Mouse (Mus musculus) hematopoietic stem cell, adult 5-6 weeks (primary cell): ENCODE measurements at regions not wholly inside any gene's neighbourhood (a gene's known extent, or its start where the extent isn't known, plus 50 kb on each side); places are given as distances from the start of the nearest gene placed in this dataset.

Experiments
- ATAC-seq, 2 experiments: fragments of 125-278 bp in 1 of 2; replicated peaks in 1 of 2; 2 replicates each; pipeline ENCODE4 v1.8.0; 2016 to 2017; ENCODE audit warnings: inconsistent platforms in 2 of 2, mild to moderate bottlenecking in 2 of 2, moderate number of reproducible peaks in 2 of 2, low read depth in 1 of 2, moderate TSS enrichment in 1 of 2; ENCODE audit not compliant: low FRiP score in 2 of 2, poor library complexity in 2 of 2, severe bottlenecking in 2 of 2, insufficient read depth in 1 of 2, low TSS enrichment in 1 of 2

GRCm38 (mm10) chr12:79890887-79891286, 221.9 kb downstream of the Zfp36l1 start:
- ATAC-seq: no peak

GRCm38 (mm10) chr12:79890291-79890690, 222.5 kb downstream of the Zfp36l1 start:
- ATAC-seq: no peak

DNA sequence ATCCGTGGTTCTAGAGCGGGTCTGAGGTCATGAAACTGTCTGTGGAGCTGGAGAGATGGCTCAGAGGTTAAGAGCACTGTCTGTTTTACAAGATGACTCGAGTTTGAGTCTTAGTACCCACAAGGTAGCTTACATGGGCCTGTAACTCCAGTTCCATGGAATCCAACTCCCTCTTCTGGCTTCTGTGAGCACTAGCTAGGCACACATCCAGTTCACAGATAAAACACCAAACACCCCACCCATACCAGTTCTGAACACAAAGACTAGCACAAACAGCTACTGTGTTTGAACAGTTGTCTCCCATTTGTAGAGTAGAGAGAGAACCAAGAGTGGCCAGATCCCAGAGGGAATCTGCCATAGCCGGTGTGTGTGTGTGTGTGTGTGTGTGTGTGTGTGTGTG, 224.0 kb downstream of the Zfp36l1 start:
- ATAC-seq: no peak

- ATAC-seq: no peak
Measured at GRCm38 (mm10) chr12:79888086-79888485, 224.7 kb downstream of the Zfp36l1 start.

GRCm38 (mm10) chr12:79887225-79887886, 225.5 kb downstream of the Zfp36l1 start:
- ATAC-seq: no peak

GRCm38 (mm10) chr12:79886494-79886893, 226.3 kb downstream of the Zfp36l1 start:
- no peak for ATAC-seq

- ATAC-seq: no peak
Measured at GRCm38 (mm10) chr12:79885286-79885685, 227.5 kb downstream of the Zfp36l1 start.

- ATAC-seq: no peak
Measured at GRCm38 (mm10) chr12:79883651-79884050, 229.2 kb downstream of the Zfp36l1 start.

- ATAC-seq: peak in 1 of 2 experiments; percentile 71; a peak in 2 of 4 replicates
Measured at GRCm38 (mm10) chr12:79880751-79881261, 232.0 kb downstream of the Zfp36l1 start.

DNA sequence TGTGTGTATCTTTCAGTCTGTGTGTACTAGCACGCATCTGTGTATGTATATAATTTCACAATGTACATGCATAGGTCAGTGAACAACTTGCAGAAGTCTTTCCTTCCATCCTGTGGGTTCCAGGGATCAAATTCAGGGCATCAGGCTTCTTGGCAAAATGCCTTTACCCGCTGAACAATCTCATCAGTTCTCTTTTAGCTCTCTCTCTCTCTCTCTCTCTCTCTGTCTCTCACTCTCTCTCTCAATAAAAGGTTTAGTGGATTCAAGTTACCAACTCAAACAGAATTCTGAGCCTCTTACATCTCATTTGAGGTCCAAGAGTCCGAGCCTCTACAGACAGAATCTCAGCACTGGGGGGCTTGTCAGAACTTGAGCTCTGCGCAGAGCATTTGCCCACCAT, 232.5 kb downstream of the Zfp36l1 start:
- ATAC-seq: no peak

DNA sequence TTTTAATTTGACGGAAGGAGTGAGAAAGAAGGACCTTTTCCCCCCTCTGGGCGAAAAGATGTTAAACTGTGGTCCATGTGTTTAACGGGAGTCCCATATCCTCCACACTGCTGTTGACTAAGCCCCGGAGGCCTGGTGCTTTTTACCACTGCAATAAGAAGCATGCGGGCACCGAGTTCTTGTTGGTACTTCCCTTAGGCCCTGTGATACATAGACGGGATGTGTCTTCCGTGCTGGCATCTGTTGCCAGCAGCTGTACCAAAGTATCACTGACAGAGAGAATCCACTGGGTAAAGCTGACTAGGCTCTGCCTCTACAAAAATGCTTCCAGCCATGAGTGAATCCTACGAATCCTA, 232.9 kb downstream of the Zfp36l1 start:
- ATAC-seq: no peak

- ATAC-seq: no peak
Measured at GRCm38 (mm10) chr12:79879093-79879917, 233.5 kb downstream of the Zfp36l1 start.

DNA sequence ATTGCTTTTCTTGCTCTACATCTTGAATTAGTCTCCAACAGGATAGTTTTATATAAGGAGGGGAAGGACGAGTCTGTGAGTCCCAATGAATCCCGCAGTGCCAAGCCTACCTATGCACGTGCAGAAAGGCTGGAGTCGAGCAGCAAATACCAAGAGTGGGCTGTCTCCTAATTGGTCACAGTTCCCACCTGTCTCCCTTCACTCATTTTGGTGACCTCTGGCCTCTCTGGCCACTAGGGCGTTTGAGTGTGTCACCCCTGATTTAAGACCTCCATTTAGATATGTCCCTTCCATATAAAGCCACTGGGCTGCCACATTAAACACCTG, 234.1 kb downstream of the Zfp36l1 start:
- no peak for ATAC-seq

GRCm38 (mm10) chr12:79878163-79878562, 234.7 kb downstream of the Zfp36l1 start:
- no peak for ATAC-seq

GRCm38 (mm10) chr12:79874333-79874732, 238.5 kb downstream of the Zfp36l1 start:
- no peak for ATAC-seq

DNA sequence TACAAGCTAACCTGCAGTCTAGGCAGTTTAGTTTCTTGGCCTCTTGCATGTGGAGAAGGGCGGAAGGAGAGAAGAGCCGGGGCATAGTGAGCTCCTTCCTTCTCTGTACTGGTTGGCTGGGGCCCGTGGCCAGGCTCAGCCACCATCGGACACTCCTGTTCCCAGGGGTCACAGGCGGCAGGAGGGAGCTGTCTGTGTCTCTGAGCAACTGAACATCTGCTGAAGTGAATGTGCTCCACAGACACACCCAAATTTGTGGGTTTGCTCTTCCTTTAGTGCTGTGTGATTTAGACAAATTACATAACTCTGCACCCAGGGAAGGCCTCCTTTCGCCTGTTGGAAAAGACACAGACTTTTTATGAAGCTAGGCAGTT, 247.6 kb downstream of the Zfp36l1 start:
- ATAC-seq: no peak

DNA sequence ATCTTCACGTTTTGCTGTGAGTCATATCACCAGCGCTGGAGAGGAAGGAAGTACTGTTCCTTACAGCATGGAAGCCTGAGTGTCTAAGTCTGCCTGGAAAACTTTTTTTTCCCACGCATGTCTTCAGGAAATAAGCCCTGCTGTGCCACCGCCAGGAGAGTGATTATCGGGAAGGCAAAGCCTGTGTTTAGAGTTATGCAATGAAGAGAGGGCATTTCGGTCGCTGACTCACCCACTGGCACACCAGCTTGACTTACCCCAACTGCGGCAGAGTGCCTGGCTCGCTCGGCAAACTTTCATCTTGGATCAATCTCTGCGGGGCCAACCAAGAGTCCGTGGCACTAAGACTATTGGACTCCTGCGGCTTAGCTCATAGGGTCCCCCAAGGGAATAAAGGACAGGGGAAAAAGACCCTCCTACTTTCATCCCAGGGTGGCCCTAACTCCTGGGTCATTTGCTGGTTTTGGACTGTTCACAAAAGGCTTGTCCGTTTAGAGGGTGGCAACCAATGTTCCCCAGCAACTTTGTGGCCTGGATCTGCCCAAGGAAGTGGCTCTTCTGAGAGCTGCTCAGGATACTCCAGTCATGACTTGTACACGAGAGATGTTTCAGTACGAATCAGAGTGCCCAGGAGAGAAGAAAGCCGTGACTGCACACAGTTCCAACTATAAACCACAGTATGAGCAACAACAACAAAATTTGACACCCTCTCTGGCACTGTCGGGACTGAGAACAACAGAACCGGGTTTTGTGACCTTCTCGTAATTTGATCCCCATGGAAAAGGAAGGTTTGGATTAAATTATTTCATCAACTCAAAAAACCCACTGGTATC, 248.3 kb downstream of the Zfp36l1 start:
- no peak for ATAC-seq
